Mouse (Mus musculus): ENCODE results near the gene Olfr358. TPM values are rescaled to one million over a fixed set of nuclear protein-coding genes. Genes with fewer than 3 reads are reported as not detected.

Olfr358 gene
- polyA plus RNA-seq (2012; rRNA removed) = not detected in 2 replicates

- no peak for DNase-seq
- TF ChIP-seq POLR2A (IDR thresholded peaks at IDR 0.05; ENCODE audit: borderline replicate concordance, insufficient read depth, low read length) (no peak), CTCF (IDR thresholded peaks at IDR 0.05; ENCODE audit: borderline replicate concordance, insufficient read depth, low read depth, low read length) (no peak)
- H3K27ac ChIP-seq (ENCODE audit: insufficient read depth, low read length) = no peak within 1 kb of the TSS
- H3K4me3 ChIP-seq (replicated peaks; ENCODE audit: insufficient read depth, low read depth, low read length) = no peak within 1 kb of the TSS
- H3K27me3 ChIP-seq (ENCODE audit: control insufficient read depth, insufficient read depth, low read length) = no peaks in the 10 kb centered on the region
- H3K4me1 ChIP-seq (ENCODE audit: control insufficient read depth, insufficient read depth, low read length) = no peaks in the 10 kb centered on the region
Observed at GRCm38 (mm10) chr2:37009235-37009634, at the start of gene Olfr358. Olfr358 (minus strand) TSS chr2:37009335.

- 38% methylated on average over 1 of the region's 1 CpGs for WGBS
Observed at GRCm38 (mm10) chr2:36997030-36997429, 12.1 kb downstream of the Olfr358 start.

GRCm38 (mm10) chr2:36993527-36993926, 15.6 kb downstream of the Olfr358 start, which contains the start of gene Olfr357:
Olfr357 (plus strand) TSS chr2:36993827.
- WGBS = 43% methylated on average over 1 of the region's 1 CpGs
- no peak within 1 kb of the TSS for H3K4me3 ChIP-seq (replicated peaks; ENCODE audit: insufficient read depth, low read depth, low read length)
- TF ChIP-seq POLR2A (IDR thresholded peaks at IDR 0.05; ENCODE audit: borderline replicate concordance, insufficient read depth, low read length) (no peak), CTCF (IDR thresholded peaks at IDR 0.05; ENCODE audit: borderline replicate concordance, insufficient read depth, low read depth, low read length) (no peak)
- no peaks in the 10 kb centered on the region for H3K27me3 ChIP-seq (ENCODE audit: control insufficient read depth, insufficient read depth, low read length)
- DNase-seq = no peak
- no peak within 1 kb of the TSS for H3K27ac ChIP-seq (ENCODE audit: insufficient read depth, low read length)
- H3K4me1 ChIP-seq (ENCODE audit: control insufficient read depth, insufficient read depth, low read length) = no peaks in the 10 kb centered on the region

More at GRCm38 (mm10) chr2:36997030-36997429, 12.1 kb downstream of the Olfr358 start:
- Histone ChIP-seq H3K27ac (ENCODE audit: insufficient read depth, low read length) (no peak overlapping the region), H3K27me3 (ENCODE audit: control insufficient read depth, insufficient read depth, low read length) (no peaks in the 10 kb centered on the region), H3K4me3 (replicated peaks; ENCODE audit: insufficient read depth, low read depth, low read length) (no peak overlapping the region), H3K4me1 (ENCODE audit: control insufficient read depth, insufficient read depth, low read length) (no peaks in the 10 kb centered on the region)
- TF ChIP-seq CTCF (IDR thresholded peaks at IDR 0.05; ENCODE audit: borderline replicate concordance, insufficient read depth, low read depth, low read length) (no peak), POLR2A (IDR thresholded peaks at IDR 0.05; ENCODE audit: borderline replicate concordance, insufficient read depth, low read length) (no peak)
- peak; percentile 23 to 32 for DNase-seq

Other genes starting within 250 kb of the Olfr358 start
- gene Olfr348, start 225.1 kb downstream of the Olfr358 start, polyA plus RNA-seq (2012; rRNA removed) = not detected in 2 replicates
- not detected in 2 replicates for gene Olfr50, start 218.8 kb downstream of the Olfr358 start, polyA plus RNA-seq (2012; rRNA removed)
- gene Olfr3, start 192.3 kb downstream of the Olfr358 start, polyA plus RNA-seq (2012; rRNA removed) = not detected in 2 replicates
- gene Olfr350, start 163.0 kb downstream of the Olfr358 start, polyA plus RNA-seq (2012; rRNA removed) = not detected in 2 replicates
- not detected in 2 replicates for gene Olfr351, start 146.7 kb downstream of the Olfr358 start, polyA plus RNA-seq (2012; rRNA removed)
- gene Olfr352, start 140.9 kb downstream of the Olfr358 start, polyA plus RNA-seq (2012; rRNA removed) = not detected in 2 replicates
- not detected in 2 replicates for gene Olfr353, start 116.4 kb downstream of the Olfr358 start, polyA plus RNA-seq (2012; rRNA removed)
- not detected in 2 replicates for gene Olfr354, start 103.7 kb downstream of the Olfr358 start, polyA plus RNA-seq (2012; rRNA removed)
- not detected in 2 replicates for gene Olfr355, start 80.4 kb downstream of the Olfr358 start, polyA plus RNA-seq (2012; rRNA removed)
- gene Olfr356, start 72.2 kb downstream of the Olfr358 start, polyA plus RNA-seq (2012; rRNA removed) = not detected in 2 replicates
- gene Olfr357, start 15.5 kb downstream of the Olfr358 start, polyA plus RNA-seq (2012; rRNA removed) = not detected in 2 replicates
- gene Olfr360, start 56.4 kb upstream of the Olfr358 start, polyA plus RNA-seq (2012; rRNA removed) = not detected in 2 replicates
- gene Olfr361, start 80.0 kb upstream of the Olfr358 start, polyA plus RNA-seq (2012; rRNA removed) = not detected in 2 replicates
- gene Olfr362, start 108.6 kb upstream of the Olfr358 start, polyA plus RNA-seq (2012; rRNA removed) = not detected in 2 replicates
- gene Olfr364-ps1, start 130.0 kb upstream of the Olfr358 start, polyA plus RNA-seq (2012; rRNA removed) = not detected in 2 replicates
- not detected in 2 replicates for gene Olfr365, start 178.9 kb upstream of the Olfr358 start, polyA plus RNA-seq (2012; rRNA removed)
- gene Olfr366, start 202.2 kb upstream of the Olfr358 start, polyA plus RNA-seq (2012; rRNA removed) = not detected in 2 replicates

Measured in cerebellum, adult 2 months (tissue).